Mouse (Mus musculus): Measurements from ENCODE around the gene Syt5.
"Not testable (repeated sequence)": the region's sequence is repeated elsewhere in the genome, so short reads cannot be mapped to it uniquely, and the experiment has no call there.

Syt5 gene

GRCm38 (mm10) chr7:4547221-4547641 is at the start of gene Syt5:
Gene Syt5, minus strand, starts transcription at chr7:4547541.
- DNase-seq, result peak; percentile 82 to 85

DNA sequence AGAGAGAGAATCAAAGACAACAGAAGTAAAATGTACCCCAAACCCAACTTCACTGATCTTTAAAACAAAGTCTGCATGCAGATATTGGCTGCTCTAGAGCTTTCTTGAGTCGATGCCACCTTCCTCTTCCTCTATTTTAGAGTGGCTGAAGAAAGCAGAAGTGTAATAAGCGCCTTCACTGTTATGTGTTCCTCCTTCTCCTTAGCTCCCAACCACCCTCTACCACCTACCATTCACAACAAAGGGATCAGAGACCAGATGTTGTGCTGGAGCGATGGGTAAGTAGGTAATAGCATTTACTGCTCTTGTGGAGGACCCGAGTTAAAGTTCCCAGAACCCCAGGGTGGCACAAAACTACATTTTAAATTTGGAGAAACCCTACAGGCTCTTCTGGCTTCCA is 49.7 kb upstream of the Syt5 start:
- DNase-seq, result not testable (repeated sequence)

GRCm38 (mm10) chr7:4581481-4581880 is 34.1 kb upstream of the Syt5 start:
- DNase-seq, result not testable (repeated sequence)

- not testable (repeated sequence) for DNase-seq
Measured at GRCm38 (mm10) chr7:4572361-4572760, 25.0 kb upstream of the Syt5 start.

DNA sequence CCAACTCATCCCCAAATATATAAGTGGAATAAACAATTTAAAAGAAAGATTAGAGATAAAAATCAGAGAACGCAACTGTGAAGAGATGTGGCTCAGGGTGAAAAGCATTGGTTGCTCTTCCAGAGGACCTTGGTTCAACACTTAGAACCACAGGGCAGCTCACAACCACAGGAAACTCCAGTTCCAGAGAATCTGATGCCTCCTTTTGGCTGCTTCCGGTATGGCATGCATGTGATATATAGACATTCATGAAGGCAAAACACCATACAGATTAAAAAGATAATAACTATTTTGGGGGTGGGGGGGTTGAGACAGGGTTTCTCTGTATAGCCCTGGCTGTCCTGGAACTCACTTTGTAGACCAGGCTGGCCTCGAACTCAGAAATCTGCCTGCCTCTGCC is 15.3 kb upstream of the Syt5 start:
- peak in 1 of 2 experiments; percentile 22 for DNase-seq

- DNase-seq, result no peak
Measured at GRCm38 (mm10) chr7:4557167-4557560, 9.8 kb upstream of the Syt5 start.

DNA sequence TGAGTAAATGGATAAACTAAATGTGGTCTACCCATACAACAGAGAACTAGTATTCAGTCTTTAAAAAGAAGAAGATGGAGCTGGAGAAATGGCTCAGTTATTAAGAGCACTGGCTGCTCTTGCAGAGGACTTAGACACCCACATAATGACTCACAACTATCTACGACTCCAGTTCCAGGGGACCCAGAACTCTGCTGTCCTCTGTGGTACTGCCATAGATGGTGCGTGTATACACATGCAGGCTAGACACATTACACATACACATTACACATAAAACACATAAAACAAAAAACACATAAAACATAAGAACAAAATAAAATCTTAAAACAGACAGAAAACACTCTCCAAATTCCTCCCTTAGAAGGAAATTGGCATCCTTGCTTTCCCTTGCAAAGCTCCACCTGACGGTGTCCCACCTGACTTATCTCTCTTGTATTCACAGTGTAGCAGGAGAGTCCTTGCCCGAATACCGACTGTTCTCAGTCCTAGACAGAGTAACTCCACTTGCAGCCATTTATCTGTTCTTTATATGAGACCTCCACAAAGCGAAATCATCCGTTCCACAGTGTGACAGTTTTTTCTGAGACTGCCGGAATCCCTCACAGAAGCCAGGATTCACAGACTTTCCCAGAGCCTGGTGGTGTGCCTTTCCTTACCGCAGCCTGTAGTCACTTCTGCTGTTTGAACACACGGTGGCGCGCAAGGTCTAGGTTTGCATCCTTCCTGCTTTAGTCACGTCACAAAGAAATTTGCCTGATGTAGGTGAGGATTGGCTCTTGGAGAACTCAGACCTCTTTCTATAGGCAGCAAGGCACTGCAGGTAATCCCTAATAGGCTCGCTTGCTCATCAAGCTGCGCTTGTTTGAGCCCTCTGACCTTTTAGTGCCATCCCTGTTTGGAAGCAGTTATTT is 9.2 kb upstream of the Syt5 start:
- peak; percentile 89 to 91 for DNase-seq

DNA sequence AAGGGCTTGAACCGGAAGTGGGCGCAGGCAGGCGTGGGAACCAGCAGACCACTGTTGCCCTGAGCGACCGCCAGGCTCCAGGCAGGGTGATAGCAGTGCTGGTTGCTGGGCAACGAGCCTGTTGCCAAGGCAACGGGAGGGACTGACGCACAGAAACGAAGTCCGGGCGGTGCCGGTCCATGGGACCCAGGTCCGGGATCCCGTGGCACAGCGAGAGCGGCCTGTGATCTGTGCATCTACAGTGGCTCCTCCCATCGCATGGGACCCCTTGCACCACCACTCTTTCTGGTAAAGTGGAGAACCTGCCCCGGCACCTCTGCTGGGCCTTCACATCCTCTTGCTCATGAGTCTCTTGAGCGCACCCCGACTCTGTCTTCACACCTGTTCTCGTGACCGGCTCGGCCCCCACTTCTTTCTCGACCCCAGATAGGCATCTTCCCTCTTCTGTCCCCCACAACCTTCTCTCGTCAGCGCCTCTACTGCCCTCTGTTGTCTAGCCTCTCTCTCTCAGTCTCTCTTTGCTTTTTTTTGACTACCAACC is 680 bp downstream of the Syt5 start:
- peak; percentile 95 to 96 for DNase-seq

DNA sequence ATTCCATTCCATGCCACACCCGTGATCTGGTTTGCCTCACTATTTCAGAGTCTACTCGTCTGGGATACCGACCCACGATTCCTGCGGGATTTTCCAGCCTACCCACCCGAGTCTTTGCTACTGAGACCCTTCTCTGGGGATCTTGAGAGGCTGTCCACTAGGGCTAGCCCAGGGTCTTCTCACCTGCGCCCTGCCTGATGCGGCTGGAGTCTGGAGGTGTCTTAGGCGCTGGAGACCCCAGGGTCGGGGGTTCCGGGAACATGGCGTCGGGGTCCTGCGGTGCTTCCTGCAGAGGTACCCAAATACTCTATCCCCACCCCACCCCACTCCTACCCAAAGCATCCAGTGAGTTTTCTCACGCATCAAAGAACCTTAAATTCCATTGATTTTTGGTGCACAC is 1.3 kb downstream of the Syt5 start:
- peak in 1 of 2 experiments; percentile 32 for DNase-seq

GRCm38 (mm10) chr7:4542013-4542412 is 5.3 kb downstream of the Syt5 start:
- DNase-seq, result no peak

- no peak for DNase-seq
Measured at GRCm38 (mm10) chr7:4541344-4541743, 6.0 kb downstream of the Syt5 start.

DNA sequence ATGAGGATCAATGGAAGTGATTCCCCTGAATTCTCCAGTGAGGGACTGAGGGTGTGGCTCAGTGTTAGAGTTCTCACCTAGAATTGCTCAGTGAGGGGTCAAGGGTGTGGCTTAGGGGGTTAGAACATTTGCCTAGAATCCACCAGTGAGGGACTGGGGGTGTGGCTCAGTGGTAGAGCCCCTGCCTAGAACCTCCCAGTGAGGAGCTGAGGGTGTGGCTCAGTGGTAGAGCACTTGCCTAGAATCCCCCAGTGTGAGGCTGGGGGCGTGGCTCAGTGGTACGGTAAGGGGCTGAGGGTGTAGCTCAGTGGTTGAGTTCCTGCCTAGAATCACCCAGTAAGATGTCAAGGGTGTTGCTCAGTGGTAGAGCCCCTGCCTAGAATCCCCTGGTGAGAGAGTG is 8.3 kb downstream of the Syt5 start:
- DNase-seq, result no peak

GRCm38 (mm10) chr7:4537181-4537580 is 10.2 kb downstream of the Syt5 start:
- DNase-seq, result no peak

- DNase-seq, result no peak
Measured at GRCm38 (mm10) chr7:4536369-4536768, 11.0 kb downstream of the Syt5 start.

- peak; percentile 56 to 64 for DNase-seq
Measured at GRCm38 (mm10) chr7:4532005-4532729, 15.2 kb downstream of the Syt5 start, which contains the start of gene Dnaaf3. Gene Dnaaf3, minus strand, starts transcription at chr7:4532453.

DNA sequence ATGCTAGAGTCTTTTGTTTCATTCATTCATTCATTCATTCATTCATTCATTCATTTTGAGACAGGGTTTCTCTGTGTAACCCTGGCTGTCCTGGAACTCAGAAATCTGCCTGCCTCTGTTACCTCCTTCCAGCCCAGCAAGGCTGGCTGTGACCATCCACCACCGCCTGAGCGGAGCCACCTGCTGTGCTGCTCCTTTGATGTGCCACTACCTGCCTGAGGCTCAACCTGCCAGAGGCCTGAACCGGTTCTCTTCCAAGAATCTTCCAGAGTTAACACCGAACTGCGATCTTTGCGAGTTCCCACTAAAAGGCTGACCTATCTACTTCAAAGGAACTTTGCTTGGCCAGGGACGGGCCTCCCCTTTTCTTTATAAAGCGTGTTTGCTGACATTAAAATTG is 17.2 kb downstream of the Syt5 start:
- DNase-seq, result not testable (repeated sequence)

- no peak for DNase-seq
Measured at GRCm38 (mm10) chr7:4527302-4527689, 20.0 kb downstream of the Syt5 start.

DNA sequence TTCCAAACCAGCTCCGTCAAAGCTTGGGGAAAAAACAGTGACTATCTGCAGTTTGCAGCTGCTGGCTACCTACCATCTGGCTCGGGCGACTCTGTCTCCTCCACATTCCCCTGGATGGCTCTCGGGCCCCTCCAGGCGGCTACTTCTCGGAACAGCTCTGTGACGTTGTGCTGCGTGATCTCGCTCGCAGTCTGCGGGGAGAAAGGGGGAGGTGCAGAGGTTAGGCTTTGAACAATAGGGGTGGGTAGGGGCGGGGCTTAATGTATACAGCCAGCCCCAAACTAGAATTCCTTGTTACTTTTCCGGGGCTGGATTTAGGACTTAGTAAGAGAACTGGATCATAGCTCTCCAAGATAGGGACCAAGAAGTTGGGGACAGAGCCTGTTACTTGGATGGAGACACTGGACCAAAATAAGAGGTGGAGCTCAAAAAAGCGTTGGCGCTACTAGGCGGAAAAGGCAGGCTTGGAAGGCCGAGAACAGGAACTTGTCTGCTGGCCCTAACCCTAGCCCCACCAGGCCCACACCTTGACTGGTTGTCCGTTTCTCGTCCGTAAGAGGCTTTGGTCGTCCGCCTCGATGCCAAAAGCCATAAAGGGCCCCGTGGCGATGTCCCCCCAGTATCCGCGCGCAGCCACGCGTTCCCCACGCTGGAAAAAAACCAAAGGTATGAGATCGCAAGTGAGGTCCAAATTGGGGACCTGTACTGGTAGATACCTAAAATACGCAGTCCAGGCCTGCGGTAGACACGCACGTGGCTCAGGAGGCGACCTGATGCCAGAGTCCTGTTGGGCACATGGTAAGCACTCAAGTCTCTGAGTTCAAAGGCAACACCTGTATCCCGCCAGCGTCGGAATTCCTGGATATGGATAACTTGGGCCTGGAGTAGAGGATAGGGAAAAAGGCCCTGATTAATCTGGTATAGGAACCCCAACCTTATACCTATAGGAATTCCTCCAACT is 20.7 kb downstream of the Syt5 start:
- peak; percentile 85 to 87 for DNase-seq

DNA sequence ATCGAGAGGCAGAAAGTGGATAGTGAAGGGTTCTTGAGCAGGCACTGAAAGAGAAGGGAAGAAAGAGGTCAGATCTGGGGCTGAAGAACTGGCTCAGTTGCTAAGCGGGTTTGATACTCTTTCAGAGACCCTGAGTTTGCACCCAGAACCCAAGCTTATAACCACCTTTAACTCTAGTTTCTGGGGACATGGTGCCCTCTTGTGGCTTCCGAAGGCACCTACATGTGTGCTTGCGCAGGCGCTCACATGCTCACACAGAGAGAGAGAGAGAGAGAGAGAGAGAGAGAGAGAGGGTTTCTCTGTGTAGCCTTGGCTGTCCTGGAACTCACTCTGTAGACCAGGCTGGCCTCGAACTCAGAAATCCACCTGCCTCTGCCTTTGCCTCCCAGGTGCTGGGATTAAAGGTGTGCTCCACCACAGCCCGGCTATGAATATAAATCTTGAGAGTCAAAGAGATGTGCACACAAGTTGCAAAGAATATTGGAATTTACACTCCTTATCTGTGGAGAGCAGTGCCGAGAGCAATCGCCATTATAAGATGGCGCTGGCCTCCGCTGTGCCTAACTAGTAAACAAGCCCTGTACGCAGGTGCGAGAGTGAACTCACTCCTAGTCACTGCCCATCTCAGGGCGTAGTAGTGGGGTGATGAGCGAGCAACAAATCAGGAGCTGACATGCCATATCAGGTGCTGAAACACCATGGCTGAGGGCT is 23.0 kb downstream of the Syt5 start, which contains the start of gene Tnni3:
Tnni3 (minus strand) TSS at position 18 of the 711 bp plus-strand sequence.
- peak; percentile 63 to 67 for DNase-seq

DNA sequence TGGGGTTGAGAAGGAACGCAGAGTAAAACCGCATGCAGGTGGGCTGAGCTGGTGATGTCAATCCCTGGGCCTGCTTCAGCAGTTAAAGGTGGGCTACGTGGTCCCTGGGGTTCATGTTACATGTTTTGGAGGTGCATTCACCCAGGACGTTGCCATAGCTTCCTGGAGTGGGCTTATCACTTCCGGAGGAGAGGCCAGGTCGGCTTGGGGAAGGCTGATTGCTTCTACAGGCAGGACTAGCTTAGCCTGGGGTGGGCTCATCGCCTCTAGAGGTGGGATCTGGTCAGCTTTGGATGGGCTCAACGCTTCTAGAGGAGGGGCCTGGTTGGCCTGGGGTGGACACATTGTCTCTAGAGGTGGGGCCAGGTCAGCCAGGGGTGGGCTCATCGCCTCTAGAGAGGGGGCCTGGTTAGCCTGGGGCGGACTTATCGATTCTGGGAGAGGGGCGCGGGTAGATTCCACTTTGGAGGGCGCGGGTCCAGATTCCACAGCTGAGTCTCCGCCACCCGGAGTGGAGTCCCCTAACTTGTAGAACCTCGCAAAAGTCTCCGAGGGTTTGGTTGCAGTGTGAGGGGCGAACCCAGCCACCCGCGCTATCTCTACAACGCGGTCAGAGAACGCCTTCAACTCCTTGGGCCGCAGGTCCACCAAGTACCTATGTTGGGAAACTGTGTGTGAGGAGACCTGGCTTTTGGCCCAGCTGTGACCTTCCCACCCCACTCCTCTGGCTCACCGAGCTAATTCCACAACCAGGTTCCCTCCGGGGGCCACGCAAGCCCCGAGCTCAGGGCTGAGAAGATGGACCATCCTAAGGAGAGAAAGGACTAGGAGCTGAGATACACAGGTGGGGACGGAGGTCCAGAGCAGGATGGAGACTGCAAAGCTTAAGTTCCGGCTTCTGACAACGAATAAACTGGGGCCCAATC is 23.9 kb downstream of the Syt5 start:
- no peak for DNase-seq

All from cerebellum, postnatal 10 days (tissue).